Mouse (Mus musculus) myocyte (in vitro differentiated cells): ENCODE data around the gene Iars. TPM values are rescaled to one million over a fixed set of nuclear protein-coding genes. Genes with fewer than 3 reads are reported as not detected.

Source experiments
- H3K27me3 ChIP-seq: one replicate; pipeline ENCODE4 v1.6.1; 2011; ENCODE audit not compliant: control insufficient read depth, insufficient read depth, insufficient read length
- H3K36me3 ChIP-seq: one replicate; pipeline ENCODE4 v1.6.1; 2011; ENCODE audit not compliant: control insufficient read depth, insufficient read depth
- H3K4me2 ChIP-seq: one replicate; pipeline ENCODE4 v1.6.1; 2011; ENCODE audit warnings: low read depth, control low read depth
- H3K4me3 ChIP-seq: one replicate; pipeline ENCODE4 v1.5.1; 2011; ENCODE audit warnings: mild to moderate bottlenecking, control low read depth, moderate library complexity
- H3K79me2 ChIP-seq: one replicate; pipeline ENCODE4 v1.6.1; 2011; ENCODE audit not compliant: control insufficient read depth, insufficient read depth
- H3ac ChIP-seq: one replicate; pipeline ENCODE4 v1.6.1; 2011; ENCODE audit not compliant: control insufficient read depth, insufficient read length
- CEBPB ChIP-seq: IDR thresholded peaks from 2 replicates; pipeline ENCODE4 v1.6.1; 2011; ENCODE audit warnings: mild to moderate bottlenecking, moderate library complexity; ENCODE audit not compliant: poor library complexity, insufficient read depth, severe bottlenecking
- E2F4 ChIP-seq: IDR thresholded peaks from one replicate; pipeline ENCODE4 v1.6.1; 2011; ENCODE audit warnings: mild to moderate bottlenecking, control low read depth, moderate library complexity; ENCODE audit not compliant: insufficient read depth
- MAX ChIP-seq: IDR thresholded peaks from one replicate; pipeline ENCODE4 v1.6.1; 2011; ENCODE audit warnings: low read depth, mild to moderate bottlenecking, control low read depth
- MYOD1 ChIP-seq, 3 experiments: IDR thresholded peaks; one replicate each; pipeline ENCODE4 v1.6.1; 2011; ENCODE audit warnings: control low read depth in 2 of 3, low read depth in 2 of 3, mild to moderate bottlenecking in 2 of 3, moderate library complexity in 1 of 3; ENCODE audit not compliant: insufficient read length in 2 of 3, control insufficient read depth in 1 of 3
- MYOG ChIP-seq, 3 experiments: IDR thresholded peaks; one replicate each; pipeline ENCODE4 v1.6.1; 2011; ENCODE audit warnings: control low read depth in 2 of 3, low read depth in 2 of 3, mild to moderate bottlenecking in 2 of 3; ENCODE audit not compliant: insufficient read length in 2 of 3, control insufficient read depth in 1 of 3, insufficient read depth in 1 of 3
- POLR2A ChIP-seq: IDR thresholded peaks from one replicate; pipeline ENCODE4 v1.6.1; 2011; ENCODE audit warnings: low read depth, mild to moderate bottlenecking, control low read depth, moderate library complexity; ENCODE audit not compliant: insufficient read length
- POLR2AphosphoS2 ChIP-seq: IDR thresholded peaks from one replicate; pipeline ENCODE4 v1.6.1; 2011; ENCODE audit warnings: low read depth, control low read depth; ENCODE audit not compliant: insufficient read length
- REST ChIP-seq: IDR thresholded peaks from one replicate; pipeline ENCODE4 v1.6.1; 2011; ENCODE audit warnings: mild to moderate bottlenecking, control low read depth, moderate library complexity; ENCODE audit not compliant: insufficient read depth, insufficient read length
- SRF ChIP-seq: IDR thresholded peaks from one replicate; pipeline ENCODE4 v1.6.1; 2011; ENCODE audit warnings: low read depth; ENCODE audit not compliant: control insufficient read depth, insufficient read length
- TCF12 ChIP-seq: IDR thresholded peaks from one replicate; pipeline ENCODE4 v1.6.1; 2011; ENCODE audit warnings: mild to moderate bottlenecking, control low read depth; ENCODE audit not compliant: poor library complexity, insufficient read depth, severe bottlenecking
- TCF3 ChIP-seq: IDR thresholded peaks from one replicate; pipeline ENCODE4 v1.6.1; 2011; ENCODE audit warnings: low read depth, control low read depth; ENCODE audit not compliant: insufficient read length
- USF1 ChIP-seq: IDR thresholded peaks from one replicate; pipeline ENCODE4 v1.6.1; 2011; ENCODE audit warnings: low read depth, mild to moderate bottlenecking, control low read depth, moderate library complexity
- polyA plus RNA-seq: library from polyadenylated mRNA; unstranded; fragments of >200 nt; fragmentation: generic; extraction: Trizol; gene quantifications from one replicate; pipeline ENCODE4 v1.2.1, GENCODE M21; 2012; ENCODE audit warnings: missing spikeins

Iars gene
- polyA plus RNA-seq, 1 experiment, result 128 TPM

DNA sequence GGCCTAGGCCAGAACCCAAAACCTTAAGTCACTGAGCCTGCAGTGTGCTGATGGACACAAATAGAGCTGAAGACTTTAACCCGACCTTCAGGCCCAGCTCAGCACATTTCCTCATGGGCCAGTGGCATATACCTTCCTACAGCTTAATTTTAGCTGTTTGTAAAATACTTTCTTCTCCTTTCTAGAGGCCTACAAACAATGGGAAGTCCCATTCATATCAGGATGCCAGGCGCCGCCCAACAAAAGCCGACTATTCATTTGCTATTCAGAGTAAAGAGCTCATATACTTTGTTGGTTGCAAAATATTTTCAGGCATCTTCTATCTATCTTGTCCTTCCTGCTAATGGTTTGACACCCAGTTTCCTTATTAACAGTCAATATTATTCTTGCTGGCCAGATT is 76.1 kb downstream of the Iars start:
- no peak overlapping the region for H3K4me2 ChIP-seq
- TF ChIP-seq MAX (no peak), USF1 (no peak), REST (no peak), CEBPB (no peak), POLR2A (no peak), E2F4 (no peak), TCF12 (no peak), TCF3 (no peak), SRF (no peak), MYOG (IDR thresholded peaks at IDR 0.05; ENCODE audit: control insufficient read depth in 1 of 3, insufficient read depth in 1 of 3, insufficient read length in 2 of 3, low read depth in 2 of 3) (no peak), MYOD1 (IDR thresholded peaks at IDR 0.05; ENCODE audit: control insufficient read depth in 1 of 3, insufficient read length in 2 of 3, low read depth in 2 of 3) (no peak), POLR2AphosphoS2 (no peak)
- H3K36me3 ChIP-seq, result no peaks in the 10 kb centered on the region
- H3ac ChIP-seq, result no peak overlapping the region
- no peaks in the 10 kb centered on the region for H3K79me2 ChIP-seq
- no peaks in the 10 kb centered on the region for H3K27me3 ChIP-seq
- H3K4me3 ChIP-seq, result no peak overlapping the region

GRCm38 (mm10) chr13:49760675-49761074 is 78.8 kb downstream of the Iars start:
- Histone ChIP-seq H3K36me3 (no peaks in the 10 kb centered on the region), H3K4me2 (no peak overlapping the region), H3K4me3 (no peak overlapping the region), H3K79me2 (no peaks in the 10 kb centered on the region), H3K27me3 (no peaks in the 10 kb centered on the region), H3ac (no peak overlapping the region)
- TF ChIP-seq MYOD1 (IDR thresholded peaks at IDR 0.05; ENCODE audit: control insufficient read depth in 1 of 3, insufficient read length in 2 of 3, low read depth in 2 of 3), result no peak
- TF ChIP-seq POLR2AphosphoS2, result no peak
- no peak for TF ChIP-seq CEBPB
- no peak for TF ChIP-seq POLR2A
- no peak for TF ChIP-seq USF1
- no peak for TF ChIP-seq SRF
- TF ChIP-seq MAX, result no peak
- TF ChIP-seq TCF12, result no peak
- no peak for TF ChIP-seq E2F4
- TF ChIP-seq TCF3, result no peak
- no peak for TF ChIP-seq MYOG (IDR thresholded peaks at IDR 0.05; ENCODE audit: control insufficient read depth in 1 of 3, insufficient read depth in 1 of 3, insufficient read length in 2 of 3, low read depth in 2 of 3)
- no peak for TF ChIP-seq REST

DNA sequence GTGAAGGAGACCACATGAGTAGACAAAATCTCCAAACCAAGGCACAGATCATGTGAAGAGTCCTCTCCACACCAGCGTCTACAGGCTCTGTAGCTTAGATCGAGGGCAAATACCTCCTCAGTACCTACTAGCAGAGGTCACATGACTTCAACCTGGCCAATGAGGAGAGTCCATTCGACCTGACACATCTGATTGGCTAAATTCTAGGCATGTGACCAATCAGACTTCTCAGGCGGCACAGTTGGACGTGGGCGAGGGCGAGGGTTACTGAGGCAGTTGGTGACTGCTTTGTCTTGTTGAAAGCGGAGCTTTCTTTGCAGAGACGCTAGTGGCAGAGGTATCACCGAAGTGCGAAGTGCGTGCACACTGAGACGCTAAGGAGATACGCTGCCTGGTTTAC is 80.3 kb downstream of the Iars start:
- H3ac ChIP-seq, result no peak overlapping the region
- H3K27me3 ChIP-seq, result no peaks in the 10 kb centered on the region
- H3K4me2 ChIP-seq, result no peak overlapping the region
- H3K4me3 ChIP-seq, result no peak overlapping the region
- TF ChIP-seq POLR2AphosphoS2, result no peak
- no peak for TF ChIP-seq TCF3
- TF ChIP-seq MAX, result no peak
- TF ChIP-seq POLR2A, result no peak
- no peak for TF ChIP-seq CEBPB
- TF ChIP-seq SRF, result no peak
- no peak for TF ChIP-seq MYOD1 (IDR thresholded peaks at IDR 0.05; ENCODE audit: control insufficient read depth in 1 of 3, insufficient read length in 2 of 3, low read depth in 2 of 3)
- TF ChIP-seq MYOG (IDR thresholded peaks at IDR 0.05; ENCODE audit: control insufficient read depth in 1 of 3, insufficient read depth in 1 of 3, insufficient read length in 2 of 3, low read depth in 2 of 3), result no peak
- no peak for TF ChIP-seq REST
- no peak for TF ChIP-seq USF1
- TF ChIP-seq E2F4, result no peak
- TF ChIP-seq TCF12, result no peak
- H3K79me2 ChIP-seq, result no peaks in the 10 kb centered on the region
- no peaks in the 10 kb centered on the region for H3K36me3 ChIP-seq

GRCm38 (mm10) chr13:49765306-49765705 is 83.4 kb downstream of the Iars start:
- Histone ChIP-seq H3K4me2 (no peak overlapping the region), H3K4me3 (no peak overlapping the region), H3ac (no peak overlapping the region), H3K79me2 (no peaks in the 10 kb centered on the region), H3K36me3 (no peaks in the 10 kb centered on the region), H3K27me3 (no peaks in the 10 kb centered on the region)
- TF ChIP-seq CEBPB (no peak), TCF3 (no peak), TCF12 (no peak), SRF (no peak), POLR2A (no peak), MYOD1 (IDR thresholded peaks at IDR 0.05; ENCODE audit: control insufficient read depth in 1 of 3, insufficient read length in 2 of 3, low read depth in 2 of 3) (no peak), REST (no peak), MYOG (IDR thresholded peaks at IDR 0.05; ENCODE audit: control insufficient read depth in 1 of 3, insufficient read depth in 1 of 3, insufficient read length in 2 of 3, low read depth in 2 of 3) (no peak), POLR2AphosphoS2 (no peak), USF1 (no peak), E2F4 (no peak), MAX (no peak)
